Mouse (Mus musculus) retina, embryonic 14.5 days (tissue): ENCODE results near the gene Fam171a2.

Source experiments
- DNase-seq: peaks from one replicate; pipeline ENCODE4 v3.0.0-alpha.2; 2015; ENCODE audit warnings: low spot score

The Fam171a2 gene

DNA sequence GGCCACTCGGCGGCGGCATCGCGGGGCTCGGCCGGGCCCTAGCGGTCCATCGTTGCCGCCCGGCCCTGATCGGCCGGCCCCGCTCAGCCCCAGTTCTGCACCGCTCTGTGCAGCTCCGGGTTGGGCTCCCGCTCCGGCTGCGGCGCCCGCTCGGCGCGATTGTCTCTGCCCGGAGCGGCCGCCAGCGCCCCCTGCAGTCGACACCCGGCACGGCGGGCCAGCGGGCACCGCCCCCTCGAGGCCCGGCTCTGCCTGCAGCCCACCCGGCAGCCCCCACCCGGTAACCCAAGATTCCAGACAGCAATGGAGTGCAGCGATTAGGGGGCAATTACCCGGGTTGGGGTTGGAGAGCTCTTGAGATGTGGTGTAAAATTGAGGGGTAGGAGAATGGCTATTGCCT lies at the start of gene Fam171a2:
TSS of gene Fam171a2 (minus strand) at position 186 of the 400 bp plus-strand sequence.
- peak; percentile 88 for DNase-seq

- no peak for DNase-seq
These were observed 49.2 kb upstream of the Fam171a2 start for GRCm38 (mm10) chr11:102496732-102497131.

DNA sequence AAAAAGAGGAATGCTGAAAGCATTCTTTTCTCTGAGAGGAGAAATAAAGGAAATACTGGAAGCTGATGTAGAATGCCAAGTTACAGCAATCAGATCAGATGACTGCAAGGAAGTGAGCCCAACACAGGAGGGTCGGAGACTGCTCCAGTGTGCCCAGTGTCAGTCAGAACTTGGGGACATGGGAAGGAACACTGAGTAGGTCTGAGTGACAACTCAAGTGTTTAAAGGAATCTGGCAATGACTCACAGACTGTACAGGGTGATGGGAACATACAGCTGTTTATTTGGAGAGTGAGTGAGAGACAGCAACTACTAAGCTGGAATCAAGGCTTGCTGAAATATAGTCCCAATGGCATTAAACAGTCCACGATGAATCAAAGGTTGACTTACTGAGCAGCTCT lies 48.7 kb upstream of the Fam171a2 start:
- DNase-seq = no peak

- no peak for DNase-seq
These were observed 48.3 kb upstream of the Fam171a2 start for GRCm38 (mm10) chr11:102495742-102496141.

- no peak for DNase-seq
These were observed 47.6 kb upstream of the Fam171a2 start for GRCm38 (mm10) chr11:102495114-102495513.

DNA sequence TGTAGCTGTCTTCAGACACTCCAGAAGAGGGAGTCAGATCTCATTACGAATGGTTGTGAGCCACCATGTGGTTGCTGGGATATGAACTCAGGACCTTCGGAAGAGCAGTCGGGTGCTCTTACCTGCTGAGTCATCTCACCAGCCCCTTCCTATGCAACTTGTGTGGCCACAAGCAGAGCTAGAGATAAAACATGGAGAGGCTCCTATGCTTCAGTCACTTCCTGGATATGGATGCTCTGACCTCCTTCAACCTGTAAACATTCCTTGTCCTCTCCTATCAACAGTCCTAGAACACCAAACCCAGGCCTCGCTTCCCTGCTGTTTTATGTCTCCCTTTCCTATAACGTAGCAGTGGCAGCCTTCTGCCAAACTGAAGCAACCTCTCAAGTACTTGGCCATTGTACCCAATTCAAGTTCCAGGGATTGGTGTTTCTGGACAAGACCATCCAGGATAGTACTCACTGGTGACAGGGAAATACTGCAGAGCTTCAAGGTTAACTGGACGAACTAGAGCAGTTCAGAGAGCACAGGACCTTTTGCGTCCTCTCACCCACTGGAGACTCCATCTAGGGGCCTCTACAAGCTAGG lies 46.7 kb upstream of the Fam171a2 start:
- no peak for DNase-seq

DNA sequence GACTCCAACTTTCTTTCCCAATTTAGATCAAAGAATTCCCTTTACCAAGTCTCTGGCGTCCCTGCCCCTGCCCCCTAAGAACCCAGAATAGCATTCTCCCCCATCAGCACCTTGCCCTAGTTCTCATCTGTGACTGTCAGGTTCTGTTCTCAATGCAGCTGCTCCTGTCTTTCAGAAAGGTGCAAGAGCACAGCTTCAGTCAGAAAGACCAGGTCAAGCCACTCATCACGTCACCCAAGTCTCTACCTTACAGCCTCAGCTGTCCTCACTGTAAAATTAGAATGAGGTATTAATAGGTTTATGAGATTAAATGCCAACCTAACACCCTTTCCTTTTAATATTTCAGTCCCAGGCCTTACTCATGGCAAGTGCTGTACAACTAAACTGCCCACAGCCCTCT lies 45.8 kb upstream of the Fam171a2 start:
- DNase-seq = no peak

DNA sequence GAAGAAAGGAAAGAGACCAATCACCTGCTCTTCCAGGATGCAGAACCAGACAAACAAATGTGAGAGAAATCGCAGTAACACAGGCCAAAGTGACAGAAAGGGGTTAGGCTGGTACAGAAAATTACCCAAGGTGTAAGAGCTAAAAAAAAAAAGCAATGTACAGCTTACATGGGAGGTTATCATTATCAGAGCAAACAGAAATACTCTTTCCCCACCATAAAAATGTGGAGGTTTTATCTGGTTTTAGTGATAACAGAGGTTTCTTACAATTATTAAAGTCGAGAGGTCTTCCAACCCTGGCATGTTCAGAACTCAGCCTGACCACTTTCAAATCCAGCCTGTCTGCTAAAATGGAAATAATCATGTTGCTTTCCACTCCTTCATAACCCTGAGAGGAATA lies 40.4 kb upstream of the Fam171a2 start:
- no peak for DNase-seq

DNA sequence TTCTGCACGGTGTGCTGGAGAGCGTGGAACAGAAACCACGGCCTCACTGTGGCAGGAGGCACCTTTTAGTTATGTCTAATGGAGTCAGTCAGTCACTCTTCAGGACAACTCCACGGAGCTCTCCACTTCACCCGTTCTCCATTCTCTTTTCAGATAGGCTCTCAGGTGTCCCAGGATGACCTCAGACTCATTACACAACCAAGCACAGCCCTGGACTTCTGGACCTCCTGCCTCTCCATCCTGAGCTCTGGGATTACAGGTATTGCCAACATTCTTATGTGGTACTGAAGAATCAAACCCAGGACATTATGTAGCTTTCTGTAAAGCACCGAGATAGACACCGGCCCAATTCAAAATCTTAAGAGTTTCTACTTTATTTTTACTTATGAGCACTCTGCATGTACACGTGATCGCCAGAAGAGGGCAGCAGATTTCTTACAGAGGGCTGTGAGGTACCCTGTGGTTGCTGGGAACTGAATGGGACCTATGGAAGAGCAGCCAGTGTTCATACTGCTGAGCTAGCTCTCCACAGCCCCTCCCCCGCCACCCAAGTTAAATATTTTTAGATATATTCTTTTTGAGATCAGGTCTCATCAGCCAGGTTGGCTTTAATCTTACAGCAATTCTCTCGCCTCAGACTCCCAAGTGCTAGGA lies 39.4 kb upstream of the Fam171a2 start:
- DNase-seq = peak; percentile 79

- no peak for DNase-seq
These were observed 34.3 kb upstream of the Fam171a2 start for GRCm38 (mm10) chr11:102481779-102482178.

DNA sequence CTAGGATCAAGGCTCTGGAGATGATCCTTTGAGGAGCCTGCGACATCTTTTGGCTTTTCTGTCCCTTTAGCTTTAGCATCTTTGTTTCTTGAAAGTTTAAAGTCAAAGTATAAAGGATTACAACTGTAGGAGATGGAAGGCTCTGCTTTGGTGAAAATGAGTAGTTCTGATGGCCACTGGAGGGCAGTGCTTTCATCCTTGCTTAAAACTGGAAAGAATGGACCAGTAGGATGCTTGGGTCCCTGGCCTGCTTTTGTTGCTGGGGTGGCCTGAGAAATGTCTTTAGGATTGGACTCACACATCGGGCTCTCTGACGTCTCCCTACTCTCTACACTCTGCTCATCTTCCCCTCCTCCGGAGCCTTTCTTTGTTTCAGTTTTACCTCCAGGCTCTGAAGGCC lies 33.4 kb upstream of the Fam171a2 start:
- no peak for DNase-seq

DNA sequence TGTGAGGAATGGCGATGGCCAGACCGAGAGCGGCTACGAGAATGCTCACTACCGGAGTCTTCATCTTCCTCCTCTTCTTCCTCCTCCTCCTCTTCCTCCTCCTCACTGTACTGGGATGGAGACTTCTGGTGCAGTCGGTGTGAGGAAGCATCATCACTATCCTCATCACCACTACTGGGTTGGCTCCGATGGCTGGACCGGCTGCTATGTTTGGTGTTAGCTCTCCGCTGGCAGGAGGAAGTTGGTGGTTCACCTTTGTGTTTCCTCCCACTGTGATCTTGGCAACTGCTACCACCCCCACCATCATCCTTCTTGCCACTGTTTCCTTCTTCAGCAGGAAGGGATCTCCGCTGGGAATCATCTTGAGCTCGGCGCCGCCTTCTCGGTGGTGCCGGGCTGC lies 32.6 kb upstream of the Fam171a2 start:
- no peak for DNase-seq

GRCm38 (mm10) chr11:102479581-102479980 lies 32.1 kb upstream of the Fam171a2 start:
- DNase-seq = no peak

- no peak for DNase-seq
These were observed 31.2 kb upstream of the Fam171a2 start for GRCm38 (mm10) chr11:102478671-102479070.

DNA sequence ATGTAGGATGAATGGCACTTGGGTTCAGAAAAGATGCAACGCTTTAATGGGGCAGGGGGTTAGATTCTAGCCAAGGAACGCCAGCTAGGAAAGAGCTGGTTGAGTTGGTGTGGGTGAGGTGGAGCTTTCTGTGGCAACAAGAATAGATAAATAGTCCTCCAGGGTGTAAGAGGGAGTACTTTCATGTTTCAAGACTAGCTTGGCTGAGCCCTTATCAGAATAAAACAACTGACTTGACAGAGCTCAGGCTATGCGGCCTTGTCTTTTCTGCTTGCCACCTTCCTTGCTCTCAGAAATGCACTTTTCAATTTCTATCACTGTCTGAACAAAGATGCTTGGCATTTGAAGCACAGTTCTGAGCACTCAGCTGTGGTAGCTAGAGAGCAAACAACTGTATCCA lies 27.5 kb upstream of the Fam171a2 start:
- no peak for DNase-seq

DNA sequence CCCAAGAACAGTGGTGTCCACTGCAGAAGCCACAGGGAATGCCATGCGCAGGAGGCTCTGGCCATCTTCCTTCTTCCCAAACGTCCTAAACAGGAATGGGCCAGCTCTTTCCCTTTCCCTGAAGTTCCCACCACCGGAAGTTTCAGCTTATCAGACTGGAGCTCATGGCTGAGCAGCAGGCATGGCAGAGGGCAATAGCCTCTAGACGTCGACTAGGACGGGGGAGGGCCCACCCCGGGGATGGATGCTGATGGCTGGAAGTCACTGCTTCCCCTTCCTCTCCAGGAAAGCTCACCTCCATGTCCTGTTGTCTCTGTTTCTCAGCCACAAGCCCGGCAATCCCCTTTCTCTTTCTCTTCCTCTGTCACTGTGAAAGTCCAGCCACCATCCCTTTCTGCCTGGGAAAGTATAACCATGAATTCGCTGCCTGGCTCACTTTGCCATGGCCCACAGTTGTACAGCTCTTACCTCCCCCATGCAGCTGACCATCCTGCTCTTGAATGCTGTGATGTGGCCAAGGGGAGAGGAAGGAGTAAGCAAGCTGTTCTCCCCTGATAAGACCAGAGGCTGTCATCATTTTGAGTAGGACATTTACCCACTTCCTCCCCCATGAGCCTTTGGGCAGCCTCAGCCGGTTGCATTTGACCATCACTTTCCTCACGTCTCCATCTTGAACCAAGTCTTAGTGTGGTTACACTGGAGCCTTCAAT lies 22.3 kb upstream of the Fam171a2 start, which contains the start of gene Itga2b:
TSS of gene Itga2b (minus strand) at position 475 of the 710 bp plus-strand sequence.
- no peak for DNase-seq

DNA sequence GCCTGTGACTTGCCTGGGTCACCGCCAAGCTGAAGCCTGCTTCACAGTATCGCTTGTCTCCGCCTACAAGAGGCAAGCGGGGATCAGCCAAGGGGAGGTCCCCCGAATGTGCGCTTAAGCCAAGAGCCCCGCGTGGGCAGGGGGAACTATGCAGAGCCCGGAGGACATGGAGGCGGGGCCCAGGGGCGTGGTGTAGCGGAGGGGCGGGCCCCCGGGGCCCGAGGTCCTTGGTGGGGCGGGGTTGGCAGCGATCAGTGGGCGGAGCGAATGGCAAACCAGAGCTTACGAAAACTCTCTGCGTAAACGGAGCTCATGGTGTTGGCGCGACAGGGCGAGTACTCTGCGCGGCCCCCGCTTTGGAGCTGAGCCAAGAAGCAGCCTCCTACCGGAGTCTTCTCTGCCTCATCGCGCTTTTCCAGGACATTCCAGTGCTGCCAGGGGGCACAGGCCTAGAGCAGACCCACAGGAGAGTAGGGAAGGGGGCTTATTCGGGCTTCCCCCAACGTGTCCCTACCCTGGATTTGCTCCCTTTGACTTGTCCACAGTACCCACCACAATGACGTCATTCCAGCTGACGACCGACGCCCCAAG lies 19.7 kb upstream of the Fam171a2 start:
- peak; percentile 92 for DNase-seq

DNA sequence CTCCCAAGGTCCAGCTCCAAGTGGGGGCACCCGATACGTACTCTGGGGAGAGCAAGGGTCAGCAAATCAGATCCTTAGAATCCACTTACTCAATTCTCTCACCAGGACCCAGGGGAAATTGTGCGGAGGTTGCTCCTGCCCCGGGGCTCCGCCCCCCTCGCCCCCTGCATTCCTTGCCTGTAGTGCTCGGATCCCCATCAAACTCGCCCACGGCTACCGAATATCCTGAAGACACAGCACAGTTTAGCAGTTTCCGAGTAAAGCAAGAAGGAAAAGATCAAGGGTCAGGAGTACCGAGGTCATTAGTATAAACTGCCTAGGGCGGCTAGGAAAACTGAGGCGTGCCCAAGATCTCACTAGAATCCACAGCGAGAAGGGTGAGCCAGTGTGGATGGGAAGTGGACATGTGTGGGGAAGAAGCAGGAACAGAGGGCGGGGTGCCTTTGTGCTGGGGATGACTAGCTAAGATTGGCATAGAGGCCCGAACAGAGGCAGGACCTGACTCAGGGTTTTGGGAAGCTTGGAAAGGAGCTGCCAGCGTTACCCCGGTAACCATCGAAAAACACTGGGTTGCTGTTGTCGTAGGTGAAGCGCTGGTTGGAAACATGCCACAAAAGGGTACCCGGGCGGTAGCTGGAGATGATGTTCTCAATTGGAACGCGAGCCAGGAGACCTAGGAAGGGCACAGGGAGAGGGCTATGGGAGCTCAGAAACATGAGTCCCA lies 18.4 kb upstream of the Fam171a2 start:
- peak; percentile 39 for DNase-seq

GRCm38 (mm10) chr11:102464901-102465300 lies 17.4 kb upstream of the Fam171a2 start:
- no peak for DNase-seq

GRCm38 (mm10) chr11:102461764-102462163 lies 14.3 kb upstream of the Fam171a2 start:
- no peak for DNase-seq

- DNase-seq = no peak
These were observed 13.1 kb upstream of the Fam171a2 start for GRCm38 (mm10) chr11:102460541-102460940.

- DNase-seq = peak; percentile 93
These were observed 8.4 kb upstream of the Fam171a2 start for GRCm38 (mm10) chr11:102455740-102456396.
